16 mouse cellular contexts compared by ENCODE assay signal in genomic region chr7:64754161-64754560, GRCm38 (mm10).
DNase-seq lines count a peak whose midpoint lies in the region; TF ChIP-seq lines count a peak whose summit lies in the region.
"Had no signal": no experiment of that assay in that cellular context is flagged by ENCODE, and none has a peak within 500 bp of the region (broad histone marks: within the 10 kb centered on the region; RNA-seq: fewer than 3 reads in every experiment).

No protein-coding gene starts in this region.

- WGBS in kidney, adult 2 months = 21% methylated on average over 7 of the region's 7 CpGs

- H3K36me3 ChIP-seq in ES-E14 (ENCODE audit: control insufficient read depth, insufficient read depth, low read length, poor library complexity, severe bottlenecking) = no peaks in the 10 kb centered on the region
- no peaks in the 10 kb centered on the region for H3K36me3 ChIP-seq in kidney, adult 2 months (ENCODE audit: control insufficient read depth, insufficient read depth, low read length)
- H3K36me3 ChIP-seq: embryonic facial prominence, embryonic 15.5 days; limb, embryonic 13.5 days had no signal

- H3K27me3 ChIP-seq in kidney, adult 2 months (replicated peaks; ENCODE audit: control insufficient read depth, insufficient read depth, low read length) = no peaks in the 10 kb centered on the region
- H3K27me3 ChIP-seq: embryonic facial prominence, embryonic 15.5 days; limb, embryonic 13.5 days had no signal

- H3K9ac ChIP-seq in ES-E14 (ENCODE audit: insufficient read depth, low read depth, low read length, poor library complexity, severe bottlenecking) = no peak overlapping the region
- H3K9ac ChIP-seq: embryonic facial prominence, embryonic 15.5 days; limb, embryonic 13.5 days had no signal

- peak; percentile 25 for DNase-seq in embryo, embryonic 10 days (ENCODE audit: low spot score)
- no peak for DNase-seq in embryo, embryonic 9.5 days (ENCODE audit: extremely low spot score)
- DNase-seq in ES-E14 (ENCODE audit: low read depth, low spot score) = no peak
- peak; percentile 75 for DNase-seq in kidney, adult 2 months
- DNase-seq in kidney, postnatal 25 days = peak; percentile 51 to 77
- DNase-seq in heart, adult 8-10 months (ENCODE audit: low spot score) = no peak
- no peak for DNase-seq in layer of hippocampus, postnatal 25 days (ENCODE audit: extremely low spot score in 1 of 2, low spot score in 1 of 2)
- no peak for DNase-seq in urinary bladder, postnatal 14 days (ENCODE audit: low spot score)
- DNase-seq: cerebellum, adult 9-11 months; heart, adult 11 months; lung, adult 2 months; right cerebral cortex, postnatal 14 days had no signal

- no peak for TF ChIP-seq CTCF in kidney, adult 2 months (conservative IDR thresholded peaks at IDR 0.05; ENCODE audit: insufficient read depth, insufficient read length, low read depth, low read length)

- no peak overlapping the region for H3K4me3 ChIP-seq in ES-E14 (ENCODE audit: insufficient read depth in 1 of 2, low read depth in 1 of 2, low read length in 2 of 2, poor library complexity in 1 of 2, severe bottlenecking in 1 of 2)
- no peak overlapping the region for H3K4me3 ChIP-seq in kidney, adult 2 months (ENCODE audit: insufficient read depth, low read depth, low read length)
- H3K4me3 ChIP-seq: embryonic facial prominence, embryonic 15.5 days; forebrain, embryonic 10.5 days; hindbrain, embryonic 10.5 days; limb, embryonic 13.5 days had no signal

- peaks cover 0 to 2% of the 10 kb centered on the region in 2 experiments; a peak in 1 of 4 replicates for H3K4me1 ChIP-seq in ES-E14 (ENCODE audit: control insufficient read depth in 2 of 2, insufficient read depth in 2 of 2, low read length in 2 of 2, poor library complexity in 1 of 2)
- no peaks in the 10 kb centered on the region for H3K4me1 ChIP-seq in kidney, adult 2 months (ENCODE audit: control insufficient read depth, insufficient read depth, low read length)

- H3K9me3 ChIP-seq in ES-E14 (ENCODE audit: control insufficient read depth, insufficient read depth, low read depth, low read length) = no peaks in the 10 kb centered on the region
- H3K9me3 ChIP-seq: embryonic facial prominence, embryonic 15.5 days; forebrain, embryonic 10.5 days; hindbrain, embryonic 10.5 days; limb, embryonic 13.5 days had no signal

- in situ Hi-C loops in ES-E14 (cut with MboI; ENCODE audit: low sequenced_read_pairs in 2 of 2, unreplicated experiment in 2 of 2) = no loop called here

- no peak for TF ChIP-seq POLR2A in kidney, adult 2 months (IDR thresholded peaks at IDR 0.05; ENCODE audit: low read depth, low read length)

- H3K27ac ChIP-seq in ES-E14 (ENCODE audit: insufficient read depth, low read depth, low read length, poor library complexity, severe bottlenecking) = no peak overlapping the region
- no peak overlapping the region for H3K27ac ChIP-seq in kidney, adult 2 months (ENCODE audit: insufficient read depth, low read depth, low read length)
- H3K27ac ChIP-seq: embryonic facial prominence, embryonic 15.5 days; forebrain, embryonic 10.5 days; limb, embryonic 13.5 days had no signal

TF ChIP-seq in ES-E14, 5 proteins besides CTCF, POLR2A, EP300 and RAD21:
- no peak for TF ChIP-seq MAFK (IDR thresholded peaks at IDR 0.05; ENCODE audit: insufficient read depth, low read depth, low read length)
- TF ChIP-seq CHD2 (IDR thresholded peaks at IDR 0.05; ENCODE audit: low read depth, low read length) = no peak
- TF ChIP-seq HCFC1 (IDR thresholded peaks at IDR 0.05; ENCODE audit: borderline replicate concordance, insufficient read depth, low read length) = no peak
- no peak for TF ChIP-seq ZC3H11A (IDR thresholded peaks at IDR 0.05; ENCODE audit: borderline replicate concordance, low read depth, low read length)
- 0 out of 2 replicates have a peak, but pooled peaks have one; percentile 29 for TF ChIP-seq ZNF384 (IDR thresholded peaks at IDR 0.05; ENCODE audit: low read depth, low read length)

Comparison
In these comparisons a context has a peak if more than half of its experiments do, and no peak if none do; other contexts are left out.
1. DNase-seq: peak in embryo, embryonic 10 days (single experiment), kidney, adult 2 months (single experiment) and kidney, postnatal 25 days (2 of 2); none in embryo, embryonic 9.5 days (single experiment), ES-E14 (single experiment), heart, adult 8-10 months (single experiment), layer of hippocampus, postnatal 25 days (0 of 2) and urinary bladder, postnatal 14 days (single experiment).